Mouse (Mus musculus): ENCODE data around the gene Dock6.
"Not testable (repeated sequence)": the region's sequence is repeated elsewhere in the genome, so short reads cannot be mapped to it uniquely, and the experiment has no call there.

Dock6 gene

GRCm38 (mm10) chr9:21808561-21808960 is 43.9 kb downstream of the Dock6 start:
- no peak for DNase-seq (ENCODE audit: low spot score)

- no peak for DNase-seq (ENCODE audit: low spot score)
Observed at GRCm38 (mm10) chr9:21806976-21807375, 45.5 kb downstream of the Dock6 start.

- DNase-seq (ENCODE audit: low spot score) = no peak
Observed at GRCm38 (mm10) chr9:21806363-21806762, 46.1 kb downstream of the Dock6 start.

GRCm38 (mm10) chr9:21803986-21804644 is 48.3 kb downstream of the Dock6 start:
- peak; percentile 91 for DNase-seq (ENCODE audit: low spot score)

- DNase-seq (ENCODE audit: low spot score) = no peak
Observed at GRCm38 (mm10) chr9:21801591-21801990, 50.8 kb downstream of the Dock6 start.

GRCm38 (mm10) chr9:21801121-21801520 is 51.3 kb downstream of the Dock6 start:
- DNase-seq (ENCODE audit: low spot score) = no peak

- DNase-seq (ENCODE audit: low spot score) = no peak
Observed at GRCm38 (mm10) chr9:21799010-21799350, 53.5 kb downstream of the Dock6 start.

- DNase-seq (ENCODE audit: low spot score) = peak; percentile 86
Observed at GRCm38 (mm10) chr9:21798345-21799009, 54.0 kb downstream of the Dock6 start, which contains the start of gene Kank2. Gene Kank2 (minus strand): TSS chr9:21798744.

GRCm38 (mm10) chr9:21797921-21798344 is 54.5 kb downstream of the Dock6 start:
- DNase-seq (ENCODE audit: low spot score) = peak; percentile 79

- no peak for DNase-seq (ENCODE audit: low spot score)
Observed at GRCm38 (mm10) chr9:21796919-21797318, 55.5 kb downstream of the Dock6 start.

- DNase-seq (ENCODE audit: low spot score) = no peak
Observed at GRCm38 (mm10) chr9:21796259-21796658, 56.2 kb downstream of the Dock6 start.

GRCm38 (mm10) chr9:21795579-21795978 is 56.9 kb downstream of the Dock6 start:
- no peak for DNase-seq (ENCODE audit: low spot score)

GRCm38 (mm10) chr9:21794925-21795324 is 57.5 kb downstream of the Dock6 start:
- no peak for DNase-seq (ENCODE audit: low spot score)

- no peak for DNase-seq (ENCODE audit: low spot score)
Observed at GRCm38 (mm10) chr9:21794344-21794834, 58.0 kb downstream of the Dock6 start.

- not testable (repeated sequence) for DNase-seq (ENCODE audit: low spot score)
Observed at GRCm38 (mm10) chr9:21793507-21793906, 58.9 kb downstream of the Dock6 start.

- no peak for DNase-seq (ENCODE audit: low spot score)
Observed at GRCm38 (mm10) chr9:21792644-21793043, 59.8 kb downstream of the Dock6 start.

- no peak for DNase-seq (ENCODE audit: low spot score)
Observed at GRCm38 (mm10) chr9:21791861-21792260, 60.6 kb downstream of the Dock6 start.

GRCm38 (mm10) chr9:21788234-21788633 is 64.2 kb downstream of the Dock6 start:
- no peak for DNase-seq (ENCODE audit: low spot score)

GRCm38 (mm10) chr9:21787654-21788053 is 64.8 kb downstream of the Dock6 start:
- DNase-seq (ENCODE audit: low spot score) = no peak

- peak; percentile 82 for DNase-seq (ENCODE audit: low spot score)
Observed at GRCm38 (mm10) chr9:21786906-21787305, 65.5 kb downstream of the Dock6 start.

GRCm38 (mm10) chr9:21786309-21786708 is 66.1 kb downstream of the Dock6 start:
- not testable (repeated sequence) for DNase-seq (ENCODE audit: low spot score)

- no peak for DNase-seq (ENCODE audit: low spot score)
Observed at GRCm38 (mm10) chr9:21784517-21785307, 67.7 kb downstream of the Dock6 start.
